Comparison of ENCODE assay signal across 8 mouse cellular contexts in the genomic region with DNA sequence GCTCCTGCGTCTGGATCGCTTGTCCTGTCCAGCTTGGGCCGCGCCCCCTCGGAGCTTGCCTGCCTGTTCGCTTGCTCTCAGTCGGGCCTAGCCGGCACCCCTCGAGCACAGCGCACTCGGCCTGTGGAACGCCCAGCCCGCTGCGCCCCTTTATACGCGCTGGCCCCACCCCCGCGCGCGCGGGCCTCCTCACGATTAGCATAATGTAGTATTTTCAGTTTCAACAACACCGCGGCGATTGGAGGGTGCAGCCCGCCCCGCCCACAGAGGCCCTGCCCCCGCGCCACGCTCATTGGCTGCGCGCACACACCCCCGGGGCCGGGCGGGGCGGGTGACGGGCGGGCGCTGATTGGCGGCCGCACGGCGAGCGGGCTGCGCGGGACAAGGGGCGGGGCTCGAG. TPM values are rescaled to one million over a fixed set of nuclear protein-coding genes. Genes with fewer than 3 reads are reported as not detected.
DNase-seq lines count a peak whose midpoint lies in the region; ATAC-seq and TF ChIP-seq lines count a peak whose summit lies in the region.

A gene (minus strand): TSS at position 177 of the 400 bp plus-strand sequence.

- peak; percentile 95 for TF ChIP-seq POLR2A in lung, adult 2 months (IDR thresholded peaks at IDR 0.05; ENCODE audit: borderline replicate concordance, extremely low read depth, low read depth, low read length)

- H3K4me3 ChIP-seq in lung, adult 2 months (replicated peaks; ENCODE audit: extremely low read depth, low read depth, low read length) = peak within 1 kb of the TSS; percentile 53
- peak within 1 kb of the TSS; percentile 52 for H3K4me3 ChIP-seq in neural tube, embryonic 14.5 days (ENCODE audit: low read depth, low read length)

- peak; percentile 70 for ATAC-seq in frontal cortex, adult (ENCODE audit: low TSS enrichment)
- ATAC-seq in neural tube, embryonic 14.5 days (ENCODE audit: low read depth) = peak; percentile 86

- H3K4me2 ChIP-seq in neural tube, embryonic 14.5 days (ENCODE audit: low read depth, low read length) = peak within 1 kb of the TSS; percentile 57

- peak within 1 kb of the TSS; percentile 76 for H3K9ac ChIP-seq in neural tube, embryonic 14.5 days (replicated peaks; ENCODE audit: low read depth, low read length)

- H3K27ac ChIP-seq in neural tube, embryonic 14.5 days (ENCODE audit: low read depth, low read length) = peak within 1 kb of the TSS; percentile 74

- WGBS in lung, adult 2 months = 32% methylated on average over 39 of the region's 48 CpGs
- WGBS in neural tube, embryonic 14.5 days = 43% methylated on average over 28 of the region's 48 CpGs

- no peak for TF ChIP-seq CTCF in lung, adult 2 months (IDR thresholded peaks at IDR 0.05; ENCODE audit: insufficient read depth, low read length)

- H3K36me3 ChIP-seq in neural tube, embryonic 14.5 days (ENCODE audit: control insufficient read depth, insufficient read depth, low read length) = no peaks in the 10 kb centered on the region

- peaks cover 4% of the 10 kb centered on the region; the same call in 1 of the 2 replicates for H3K4me1 ChIP-seq in lung, adult 2 months (ENCODE audit: control insufficient read depth, insufficient read depth, low read length)
- H3K4me1 ChIP-seq in neural tube, embryonic 14.5 days (ENCODE audit: control insufficient read depth, insufficient read depth, low read length) = peaks cover 2% of the 10 kb centered on the region; the same call in 1 of the 2 replicates

- no peaks in the 10 kb centered on the region for H3K27me3 ChIP-seq in neural tube, embryonic 14.5 days (ENCODE audit: control insufficient read depth, insufficient read depth, low read length)

- peaks cover 3% of the 10 kb centered on the region; the same call in 1 of the 2 replicates for H3K9me3 ChIP-seq in neural tube, embryonic 14.5 days (ENCODE audit: control insufficient read depth, low read length)

- peak; percentile 94 for DNase-seq in CD4-positive, CD25-positive, alpha-beta regulatory T cell, adult 2 months (ENCODE audit: low read depth, low spot score)
- peak; percentile 82 for DNase-seq in brain, embryonic 18.5 days (ENCODE audit: low read depth, low spot score)
- peak; percentile 94 for DNase-seq in heart, postnatal 4 days
- DNase-seq in layer of hippocampus, adult 8-10 months (ENCODE audit: low spot score in 2 of 2) = peak; percentile 64 to 72
- peak; percentile 77 for DNase-seq in lung, adult 2 months
- DNase-seq in telencephalon, adult 2 months (ENCODE audit: low read depth, low spot score) = peak; percentile 34

RNA-seq across cellular contexts. Expression of the gene that starts here (rescaled TPM):
- 10 to 100 TPM; 56.1 to 60.4 TPM for total RNA-seq in heart, postnatal 4 days (2021)
- total RNA-seq in layer of hippocampus, adult 8-10 months (2022) = 1 to 10 TPM; 4.4 to 9.9 (median 7.0) TPM
- 31.6 and 34.5 TPM in 2 replicates for polyA plus RNA-seq in lung, adult 2 months (2012; rRNA removed)
- 252 and 338 TPM in 2 replicates for polyA plus RNA-seq in neural tube, embryonic 14.5 days (2014; fragmentation: Nextera tagmentation; extraction: Ambion mirVana)

Comparison
In these comparisons a context has a peak if more than half of its experiments do, and no peak if none do; other contexts are left out.
1. Peak in every context shown above with its lines: DNase-seq, ATAC-seq, H3K4me3 ChIP-seq and H3K27ac ChIP-seq.
2. RNA of the gene that starts here (total RNA-seq): 56.1 to 60.4 TPM in heart, postnatal 4 days; 4.4 to 9.9 TPM in layer of hippocampus, adult 8-10 months; every median in the first group is over 4 times any median in the second.
3. DNase-seq: peak in every context shown above with its lines; median percentile 94 in CD4-positive, CD25-positive, alpha-beta regulatory T cell, adult 2 months; 94 in heart, postnatal 4 days; 82 in brain, embryonic 18.5 days; 77 in lung, adult 2 months; 68 in layer of hippocampus, adult 8-10 months; 34 in telencephalon, adult 2 months.